Mouse (Mus musculus) embryonic facial prominence, embryonic 10.5 days (tissue): Measurements from ENCODE around the gene Mark3. TPM values are rescaled to one million over a fixed set of nuclear protein-coding genes. Genes with fewer than 3 reads are reported as not detected.
"Not testable (repeated sequence)": the region's sequence is repeated elsewhere in the genome, so short reads cannot be mapped to it uniquely, and the experiment has no call there.

ENCODE experiments used
- DNase-seq: peaks from one replicate; pipeline ENCODE4 v3.0.0-alpha.2; 2017; ENCODE audit warnings: low spot score
- H3K27ac ChIP-seq: fragments of 300-500 bp; sonication (generic); replicated peaks from 2 replicates; pipeline ENCODE4 v1.5.1; 2016; ENCODE audit warnings: mild to moderate bottlenecking
- H3K27me3 ChIP-seq: fragments of 300-500 bp; sonication (generic); replicated peaks from 2 replicates; pipeline ENCODE4 v1.6.1; 2016; ENCODE audit warnings: low read depth, mild to moderate bottlenecking; ENCODE audit not compliant: poor library complexity, severe bottlenecking
- H3K36me3 ChIP-seq: fragments of 300-500 bp; sonication (generic); replicated peaks from 2 replicates; pipeline ENCODE4 v1.6.1; 2016; ENCODE audit warnings: mild to moderate bottlenecking, moderate library complexity
- H3K4me1 ChIP-seq: fragments of 300-500 bp; sonication (generic); 2 replicates; pipeline ENCODE4 v1.6.1; 2016
- H3K4me3 ChIP-seq: fragments of 300-500 bp; sonication (generic); 2 replicates; pipeline ENCODE4 v1.5.1; 2016; ENCODE audit warnings: mild to moderate bottlenecking, moderate library complexity
- H3K9me3 ChIP-seq: fragments of 300-500 bp; sonication (generic); 2 replicates; pipeline ENCODE4 v1.6.1; 2016; ENCODE audit warnings: mild to moderate bottlenecking
- WGBS: fragments of 180-500 bp; shearing (Covaris S2); methylation state at CpG from one replicate; pipeline ENCODE4 v1.1.7; 2016; 5-methylcytosine and 5-hydroxymethylcytosine counted together
- polyA plus RNA-seq: library from polyadenylated mRNA; unstranded; fragments of >200 nt; fragmentation: Nextera tagmentation; extraction: Ambion mirVana; gene quantifications from 2 replicates; pipeline ENCODE4 v1.2.1, GENCODE M21; 2016

Gene Mark3
- polyA plus RNA-seq, 1 experiment from 2014 or later: 45.6 TPM

- Histone ChIP-seq H3K4me3 (no peak overlapping the region), H3K36me3 (peaks cover 93% of the 10 kb centered on the region), H3K27me3 (no peaks in the 10 kb centered on the region), H3K9me3 (no peaks in the 10 kb centered on the region), H3K4me1 (no peaks in the 10 kb centered on the region), H3K27ac (no peak overlapping the region)
- no peak for DNase-seq
- 87% methylated on average over 3 of the region's 3 CpGs for WGBS
These were observed 29.5 kb downstream of the Mark3 start for GRCm38 (mm10) chr12:111603871-111604270.

- H3K27ac ChIP-seq: no peak overlapping the region
- H3K27me3 ChIP-seq: no peaks in the 10 kb centered on the region
- H3K4me3 ChIP-seq: no peak overlapping the region
- no peak for DNase-seq
- 93% methylated on average over 2 of the region's 2 CpGs for WGBS
- H3K9me3 ChIP-seq: no peaks in the 10 kb centered on the region
- no peaks in the 10 kb centered on the region for H3K4me1 ChIP-seq
- H3K36me3 ChIP-seq: peaks cover 90% of the 10 kb centered on the region
These were observed 31.3 kb downstream of the Mark3 start for GRCm38 (mm10) chr12:111605619-111606018.

- WGBS: 62% methylated on average over 5 of the region's 5 CpGs
- no peak for DNase-seq
- Histone ChIP-seq H3K9me3 (no peaks in the 10 kb centered on the region), H3K36me3 (peaks cover 91% of the 10 kb centered on the region), H3K4me1 (no peaks in the 10 kb centered on the region), H3K27me3 (no peaks in the 10 kb centered on the region), H3K4me3 (no peak overlapping the region), H3K27ac (no peak overlapping the region)
These were observed 33.7 kb downstream of the Mark3 start for GRCm38 (mm10) chr12:111608015-111608414.

GRCm38 (mm10) chr12:111614475-111615141, 40.3 kb downstream of the Mark3 start:
- 88% methylated on average over 5 of the region's 5 CpGs for WGBS
- DNase-seq: no peak
- H3K27ac ChIP-seq: no peak overlapping the region
- H3K4me3 ChIP-seq: no peak overlapping the region
- H3K9me3 ChIP-seq: no peaks in the 10 kb centered on the region
- no peaks in the 10 kb centered on the region for H3K27me3 ChIP-seq
- H3K4me1 ChIP-seq: no peaks in the 10 kb centered on the region
- peaks cover 79% of the 10 kb centered on the region for H3K36me3 ChIP-seq

GRCm38 (mm10) chr12:111618266-111618665, 43.9 kb downstream of the Mark3 start:
- Histone ChIP-seq H3K9me3 (no peaks in the 10 kb centered on the region), H3K27ac (no peak overlapping the region), H3K4me1 (no peaks in the 10 kb centered on the region), H3K36me3 (peaks cover 80% of the 10 kb centered on the region), H3K27me3 (no peaks in the 10 kb centered on the region), H3K4me3 (no peak overlapping the region)
- no peak for DNase-seq
- whole genome bisulfite sequencing: 95% methylated on average over 7 of the region's 7 CpGs

- Histone ChIP-seq H3K36me3 (peaks cover 97% of the 10 kb centered on the region), H3K27me3 (no peaks in the 10 kb centered on the region), H3K4me3 (no peak overlapping the region), H3K9me3 (no peaks in the 10 kb centered on the region), H3K27ac (0 out of 2 replicates have a peak overlapping the region, but pooled peaks have one; percentile 19), H3K4me1 (0 out of 2 replicates have a peak, but pooled peaks cover 5% of the 10 kb centered on the region)
- WGBS: 55% methylated on average over 6 of the region's 6 CpGs
- DNase-seq: peak; percentile 78
These were observed 73.8 kb downstream of the Mark3 start for GRCm38 (mm10) chr12:111648061-111648645.

- H3K36me3 ChIP-seq: peaks cover 97% of the 10 kb centered on the region
- H3K27me3 ChIP-seq: no peaks in the 10 kb centered on the region
- no peaks in the 10 kb centered on the region for H3K9me3 ChIP-seq
- H3K27ac ChIP-seq: no peak overlapping the region
- 90% methylated on average over 3 of the region's 3 CpGs for WGBS
- H3K4me1 ChIP-seq: 0 out of 2 replicates have a peak, but pooled peaks cover 5% of the 10 kb centered on the region
- no peak overlapping the region for H3K4me3 ChIP-seq
- no peak for DNase-seq
These were observed 78.6 kb downstream of the Mark3 start for GRCm38 (mm10) chr12:111652953-111653352.

GRCm38 (mm10) chr12:111653434-111653833, 79.1 kb downstream of the Mark3 start:
- Histone ChIP-seq H3K27me3 (no peaks in the 10 kb centered on the region), H3K4me1 (0 out of 2 replicates have a peak, but pooled peaks cover under 1% of the 10 kb centered on the region), H3K27ac (no peak overlapping the region; the same call in 1 of the 2 replicates), H3K9me3 (no peaks in the 10 kb centered on the region), H3K4me3 (no peak overlapping the region), H3K36me3 (peaks cover 97% of the 10 kb centered on the region)
- WGBS: 55% methylated on average over 3 of the region's 3 CpGs
- peak; percentile 63 for DNase-seq

GRCm38 (mm10) chr12:111655695-111656094, 81.4 kb downstream of the Mark3 start:
- no peaks in the 10 kb centered on the region for H3K27me3 ChIP-seq
- no peak overlapping the region for H3K27ac ChIP-seq
- DNase-seq: no peak
- H3K36me3 ChIP-seq: peaks cover 98% of the 10 kb centered on the region
- no peaks in the 10 kb centered on the region for H3K4me1 ChIP-seq
- 96% methylated on average over 11 of the region's 11 CpGs for WGBS
- H3K4me3 ChIP-seq: no peak overlapping the region
- no peaks in the 10 kb centered on the region for H3K9me3 ChIP-seq

- no peak overlapping the region for H3K4me3 ChIP-seq
- H3K27ac ChIP-seq: no peak overlapping the region
- H3K27me3 ChIP-seq: no peaks in the 10 kb centered on the region
- 93% methylated on average over 4 of the region's 4 CpGs for WGBS
- no peaks in the 10 kb centered on the region for H3K9me3 ChIP-seq
- no peak for DNase-seq
- H3K36me3 ChIP-seq: peaks cover 90% of the 10 kb centered on the region
- peaks cover 13% of the 10 kb centered on the region for H3K4me1 ChIP-seq
These were observed 85.0 kb downstream of the Mark3 start for GRCm38 (mm10) chr12:111659331-111659730.

- WGBS: 92% methylated on average over 1 of the region's 1 CpGs
- Histone ChIP-seq H3K4me1 (peaks cover 15% of the 10 kb centered on the region), H3K4me3 (no peak overlapping the region), H3K27me3 (no peaks in the 10 kb centered on the region), H3K9me3 (no peaks in the 10 kb centered on the region), H3K36me3 (peaks cover 88% of the 10 kb centered on the region), H3K27ac (no peak overlapping the region)
- DNase-seq: no peak
These were observed 86.3 kb downstream of the Mark3 start for GRCm38 (mm10) chr12:111660628-111661027.

- H3K9me3 ChIP-seq, H3K27ac ChIP-seq, H3K27me3 ChIP-seq, H3K4me3 ChIP-seq, DNase-seq: not testable (repeated sequence)
- peaks cover 15% of the 10 kb centered on the region for H3K4me1 ChIP-seq
- H3K36me3 ChIP-seq: peaks cover 79% of the 10 kb centered on the region
- 97% methylated on average over 11 of the region's 11 CpGs for WGBS
These were observed 87.2 kb downstream of the Mark3 start for GRCm38 (mm10) chr12:111661554-111661953.
